Mouse (Mus musculus) hematopoietic multipotent progenitor cell, adult 10-12 weeks (in vitro differentiated cells): ENCODE data around the gene Usp17lb. TPM values are rescaled to one million over a fixed set of nuclear protein-coding genes. Genes with fewer than 3 reads are reported as not detected.

Experiments used
- polyA plus RNA-seq: library from polyadenylated mRNA; stranded (reverse); fragments of >175 nt; gene quantifications from 2 replicates; pipeline ENCODE4 v1.2.3, GENCODE M21; 2012; ENCODE audit warnings: low replicate concordance

Usp17lb gene
- not detected in 2 replicates for polyA plus RNA-seq

GRCm38 (mm10) chr7:104842503-104842902 is at the start of gene Usp17lb:
Usp17lb (minus strand) TSS chr7:104842603.

DNA sequence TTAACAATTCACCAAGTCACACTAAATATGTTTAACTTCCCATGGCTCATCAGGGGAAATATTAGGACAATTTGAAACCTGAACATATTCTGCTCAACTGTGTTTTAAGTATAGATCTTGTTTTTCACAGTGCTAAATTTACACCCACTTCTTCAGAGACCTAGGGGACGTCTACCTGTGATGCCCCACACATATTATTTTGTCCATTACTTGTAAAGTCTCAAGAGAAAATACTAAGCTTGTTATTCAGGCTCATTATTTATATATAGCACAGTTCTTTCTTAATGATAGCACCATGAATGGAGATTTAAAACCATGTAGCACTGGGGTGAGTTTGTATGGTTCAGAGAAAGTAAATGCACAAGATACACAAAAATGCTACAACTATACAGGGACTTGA is 35.3 kb upstream of the Usp17lb start, which contains the start of gene Olfr665:
TSS of gene Olfr665 (plus strand) at position 301 of the 400 bp plus-strand sequence.

GRCm38 (mm10) chr7:104856709-104857108 is 14.3 kb upstream of the Usp17lb start, which contains the start of gene Usp17la:
Usp17la (plus strand) TSS chr7:104857009.

Other genes with a start within 250 kb of the Usp17lb start
- not detected in 2 replicates for gene Olfr655, start 240.8 kb downstream of the Usp17lb start, polyA plus RNA-seq
- not detected in 2 replicates for gene Olfr656, start 228.6 kb downstream of the Usp17lb start, polyA plus RNA-seq
- not detected in 2 replicates for gene Olfr657, start 217.8 kb downstream of the Usp17lb start, polyA plus RNA-seq
- 0.04 TPM in 1 of 2 replicates, not detected in the other for gene Olfr658, start 195.3 kb downstream of the Usp17lb start, polyA plus RNA-seq
- gene Olfr659, start 175.8 kb downstream of the Usp17lb start, polyA plus RNA-seq = not detected in 2 replicates
- not detected in 2 replicates for gene Olfr661, start 156.1 kb downstream of the Usp17lb start, polyA plus RNA-seq
- not detected in 2 replicates for gene Usp17le, start 65.1 kb downstream of the Usp17lb start, polyA plus RNA-seq
- not detected in 2 replicates for gene Usp17la, start 14.4 kb upstream of the Usp17lb start, polyA plus RNA-seq
- not detected in 2 replicates for gene Olfr665, start 35.4 kb upstream of the Usp17lb start, polyA plus RNA-seq
- gene Olfr666, start 53.3 kb upstream of the Usp17lb start, polyA plus RNA-seq = not detected in 2 replicates
- not detected in 2 replicates for gene Olfr667, start 78.9 kb upstream of the Usp17lb start, polyA plus RNA-seq
- gene Olfr668, start 85.5 kb upstream of the Usp17lb start, polyA plus RNA-seq = not detected in 2 replicates
- not detected in 2 replicates for gene Olfr669, start 91.6 kb upstream of the Usp17lb start, polyA plus RNA-seq
- not detected in 2 replicates for gene Olfr670, start 120.0 kb upstream of the Usp17lb start, polyA plus RNA-seq
- not detected in 2 replicates for gene Olfr671, start 136.5 kb upstream of the Usp17lb start, polyA plus RNA-seq
- gene Olfr672, start 159.4 kb upstream of the Usp17lb start, polyA plus RNA-seq = not detected in 2 replicates
- not detected in 2 replicates for gene Olfr675, start 185.9 kb upstream of the Usp17lb start, polyA plus RNA-seq
- gene Olfr676, start 190.1 kb upstream of the Usp17lb start, polyA plus RNA-seq = not detected in 2 replicates
- gene Olfr677, start 208.8 kb upstream of the Usp17lb start, polyA plus RNA-seq = 0.07 TPM in 1 of 2 replicates, not detected in the other
- gene Olfr678, start 221.9 kb upstream of the Usp17lb start, polyA plus RNA-seq = not detected in 2 replicates
- gene Olfr679, start 238.6 kb upstream of the Usp17lb start, polyA plus RNA-seq = 0.02 TPM in 1 of 2 replicates, not detected in the other